Mouse (Mus musculus) kidney, embryonic 14.5 days (tissue): ENCODE measurements around the gene Eif4h. TPM values are rescaled to one million over a fixed set of nuclear protein-coding genes. Genes with fewer than 3 reads are reported as not detected.

ENCODE experiments used
- ATAC-seq: fragments of 200-750 bp; cut with Nextera tagmentation; 2 replicates; pipeline ENCODE4 v1.8.0; 2017; ENCODE audit warnings: moderate number of reproducible peaks, mild to moderate bottlenecking, moderate TSS enrichment, moderate library complexity; ENCODE audit not compliant: low FRiP score, low TSS enrichment
- H3K27ac ChIP-seq: fragments of 300-500 bp; sonication (generic); 2 replicates; pipeline ENCODE4 v1.5.1; 2014; ENCODE audit warnings: low read depth, mild to moderate bottlenecking, low read length, moderate library complexity, mixed read lengths
- H3K27me3 ChIP-seq: fragments of 300-500 bp; sonication (generic); 2 replicates; pipeline ENCODE4 v1.6.1; 2014; ENCODE audit warnings: mild to moderate bottlenecking, low read length; ENCODE audit not compliant: control insufficient read depth, insufficient read depth
- H3K36me3 ChIP-seq: fragments of 300-500 bp; sonication (generic); 2 replicates; pipeline ENCODE4 v1.6.1; 2014; ENCODE audit warnings: low read length, mixed read lengths; ENCODE audit not compliant: control insufficient read depth, insufficient read depth
- H3K4me1 ChIP-seq: fragments of 300-500 bp; sonication (generic); 2 replicates; pipeline ENCODE4 v1.6.1; 2014; ENCODE audit warnings: low read length, mixed read lengths; ENCODE audit not compliant: control insufficient read depth, insufficient read depth
- H3K4me2 ChIP-seq: fragments of 300-500 bp; sonication (generic); replicated peaks from 2 replicates; pipeline ENCODE4 v1.6.1; 2014; ENCODE audit warnings: low read depth, mild to moderate bottlenecking, low read length
- H3K4me3 ChIP-seq: fragments of 300-500 bp; sonication (generic); 2 replicates; pipeline ENCODE4 v1.5.1; 2014; ENCODE audit warnings: mild to moderate bottlenecking, low read length
- H3K9ac ChIP-seq: fragments of 300-500 bp; sonication (generic); 2 replicates; pipeline ENCODE4 v1.6.1; 2014; ENCODE audit warnings: low read depth, mild to moderate bottlenecking, low read length, moderate library complexity
- H3K9me3 ChIP-seq: fragments of 300-500 bp; sonication (generic); 2 replicates; pipeline ENCODE4 v1.6.1; 2016; ENCODE audit warnings: low read length; ENCODE audit not compliant: control insufficient read depth
- WGBS: fragments of 180-500 bp; shearing (Covaris S2); extraction: QIAGEN DNeasy Blood & Tissue Kit; methylation state at CpG from one replicate; pipeline ENCODE4 v1.1.7; 2014; 5-methylcytosine and 5-hydroxymethylcytosine counted together
- polyA plus RNA-seq: library from polyadenylated mRNA; unstranded; fragments of >200 nt; fragmentation: Nextera tagmentation; extraction: Ambion mirVana; gene quantifications from 2 replicates; pipeline ENCODE4 v1.2.1, GENCODE M21; 2014

The Eif4h gene
- polyA plus RNA-seq, result 463 and 491 TPM in 2 replicates

DNA sequence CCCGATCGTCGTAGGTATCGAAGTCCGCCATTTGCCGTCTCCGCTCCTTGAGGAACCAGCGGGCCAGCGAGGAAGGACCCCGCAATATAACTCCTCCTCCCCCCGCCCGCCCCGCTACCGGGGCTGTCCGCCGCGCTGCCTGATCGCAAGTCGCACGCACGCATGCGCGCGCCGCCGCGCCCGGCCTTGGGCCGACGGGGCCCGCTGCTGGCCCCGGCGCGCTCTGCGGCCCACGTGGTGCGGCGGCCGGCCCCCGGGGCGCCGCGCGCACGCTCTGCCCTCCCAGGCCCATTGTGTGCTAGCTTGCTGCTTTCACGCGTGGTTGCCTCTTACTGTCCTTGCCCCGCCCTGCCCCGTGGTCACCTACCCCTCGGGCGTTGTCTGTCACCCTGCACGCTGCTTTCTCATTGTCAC is at the start of gene Eif4h:
TSS of gene Eif4h (minus strand) at position 222 of the 414 bp plus-strand sequence.
- H3K27ac ChIP-seq, result peak within 1 kb of the TSS; percentile 96
- no peaks in the 10 kb centered on the region for H3K27me3 ChIP-seq
- 1% methylated on average over 52 of the region's 52 CpGs for WGBS
- H3K4me2 ChIP-seq, result peak within 1 kb of the TSS; percentile 75
- no peaks in the 10 kb centered on the region for H3K9me3 ChIP-seq
- peaks cover 24% of the 10 kb centered on the region for H3K36me3 ChIP-seq
- peak within 1 kb of the TSS; percentile 100 for H3K9ac ChIP-seq
- peaks cover 7% of the 10 kb centered on the region for H3K4me1 ChIP-seq
- H3K4me3 ChIP-seq, result peak within 1 kb of the TSS; percentile 100
- ATAC-seq, result peak; percentile 96

DNA sequence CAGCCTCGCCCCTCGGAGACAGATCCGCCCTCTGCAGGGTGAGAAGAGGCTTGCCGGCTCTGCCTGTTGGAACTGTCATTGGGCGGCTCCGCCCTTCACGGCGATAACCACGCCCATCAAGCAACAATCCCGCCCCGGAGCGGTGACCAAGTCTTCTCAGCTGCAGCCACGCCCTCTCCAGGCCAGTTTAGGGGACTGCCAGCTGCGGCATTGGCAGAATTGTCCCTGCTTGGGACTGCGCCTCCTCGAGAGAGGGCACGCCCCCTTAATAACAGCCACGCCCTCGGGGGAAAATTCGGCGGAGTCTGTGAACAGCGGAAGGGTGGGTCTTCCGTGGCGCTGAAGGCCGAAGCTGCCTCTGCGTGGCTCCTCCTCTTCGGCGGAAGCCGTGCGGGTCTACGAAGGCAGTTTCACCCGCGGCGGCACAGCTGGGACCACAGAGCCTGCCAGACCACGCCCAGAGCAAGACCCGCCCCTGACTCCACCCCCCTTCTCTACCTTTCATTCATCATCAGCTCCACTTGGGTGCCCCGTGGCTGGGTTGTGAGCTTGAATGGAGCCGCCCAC is 49.5 kb upstream of the Eif4h start:
- Histone ChIP-seq H3K36me3 (0 out of 2 replicates have a peak, but pooled peaks cover 6% of the 10 kb centered on the region), H3K27ac (0 out of 2 replicates have a peak overlapping the region, but pooled peaks have one; percentile 24), H3K4me3 (peak overlapping the region; percentile 71), H3K4me1 (peaks cover 12% of the 10 kb centered on the region; the same call in 1 of the 2 replicates), H3K9me3 (no peaks in the 10 kb centered on the region), H3K27me3 (no peaks in the 10 kb centered on the region), H3K9ac (peak overlapping the region; percentile 78), H3K4me2 (peak overlapping the region; percentile 52)
- peak; percentile 96 for ATAC-seq
- 2% methylated on average over 38 of the region's 38 CpGs for WGBS

DNA sequence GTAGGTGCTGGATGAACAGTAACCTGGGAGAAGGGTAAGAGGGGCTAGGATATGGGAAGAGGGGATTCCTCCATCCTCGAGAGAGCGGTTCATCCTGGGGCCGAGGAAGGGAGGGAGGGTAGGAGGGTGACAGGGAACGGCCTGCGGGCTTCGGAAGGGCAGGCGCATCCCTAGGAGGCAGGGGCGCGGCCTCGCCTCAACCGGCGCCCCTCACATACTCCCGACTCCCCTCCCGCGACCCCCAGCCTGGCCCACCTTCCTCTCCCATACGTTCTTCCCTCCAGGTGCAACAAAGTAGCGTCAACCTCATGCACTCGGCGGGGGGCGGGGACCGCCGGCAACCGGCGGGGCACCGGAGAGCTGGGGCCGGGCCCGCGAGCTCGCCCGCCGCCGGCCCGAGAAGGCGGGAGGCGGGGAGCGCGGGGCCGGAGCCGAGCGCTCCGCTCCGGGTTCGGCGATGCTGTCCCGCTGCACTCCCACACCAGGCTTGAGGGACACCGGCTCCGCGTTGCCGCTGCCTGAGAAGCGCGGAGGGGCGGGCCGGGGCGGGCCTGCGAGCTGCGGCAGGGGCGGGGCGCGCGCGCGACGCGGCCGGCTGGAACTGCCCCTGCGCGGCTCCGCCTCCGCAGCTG is 48.9 kb upstream of the Eif4h start, which contains the start of gene Limk1:
TSS of gene Limk1 (minus strand) at position 513 of the 632 bp plus-strand sequence.
- ATAC-seq, result peak; percentile 24
- WGBS, result 2% methylated on average over 58 of the region's 69 CpGs

DNA sequence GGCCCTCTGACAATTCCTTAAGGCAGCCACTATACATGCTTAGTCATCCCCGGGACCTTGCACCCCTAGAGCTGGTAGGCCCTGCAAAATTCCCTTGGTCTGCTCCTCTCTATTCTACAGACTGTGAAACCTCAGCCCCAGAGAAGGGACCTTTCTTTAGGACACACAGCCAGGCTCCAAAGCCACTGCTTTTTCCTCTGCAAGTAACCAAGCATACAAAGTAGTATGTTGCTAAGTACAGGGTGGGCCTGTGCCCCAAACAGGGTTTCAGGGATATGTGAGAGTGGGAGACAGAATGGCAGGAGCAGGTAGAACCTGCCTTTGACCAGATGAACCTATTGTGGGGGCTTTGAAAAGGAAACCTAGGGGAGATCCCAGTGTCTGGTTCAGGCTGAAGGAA is 47.9 kb upstream of the Eif4h start:
- Histone ChIP-seq H3K27me3 (no peaks in the 10 kb centered on the region), H3K36me3 (0 out of 2 replicates have a peak, but pooled peaks cover 6% of the 10 kb centered on the region), H3K9me3 (no peaks in the 10 kb centered on the region), H3K27ac (no peak overlapping the region), H3K4me2 (peak overlapping the region; percentile 92; the same call in 1 of the 2 replicates), H3K4me3 (peak overlapping the region; percentile 71; the same call in 1 of the 2 replicates), H3K4me1 (peaks cover 12% of the 10 kb centered on the region; the same call in 1 of the 2 replicates), H3K9ac (no peak overlapping the region)
- WGBS, result 77% methylated on average over 1 of the region's 1 CpGs
- ATAC-seq, result no peak

More for the DNA sequence above, 48.9 kb upstream of the Eif4h start, which contains the start of gene Limk1:
- Histone ChIP-seq H3K36me3 (0 out of 2 replicates have a peak, but pooled peaks cover 6% of the 10 kb centered on the region), H3K4me3 (peak within 1 kb of the TSS; percentile 71), H3K27me3 (no peaks in the 10 kb centered on the region), H3K9me3 (no peaks in the 10 kb centered on the region), H3K27ac (peak within 1 kb of the TSS; percentile 24; the same call in 1 of the 2 replicates), H3K4me1 (peaks cover 12% of the 10 kb centered on the region; the same call in 1 of the 2 replicates), H3K4me2 (peak within 1 kb of the TSS; percentile 92), H3K9ac (peak within 1 kb of the TSS; percentile 78)

DNA sequence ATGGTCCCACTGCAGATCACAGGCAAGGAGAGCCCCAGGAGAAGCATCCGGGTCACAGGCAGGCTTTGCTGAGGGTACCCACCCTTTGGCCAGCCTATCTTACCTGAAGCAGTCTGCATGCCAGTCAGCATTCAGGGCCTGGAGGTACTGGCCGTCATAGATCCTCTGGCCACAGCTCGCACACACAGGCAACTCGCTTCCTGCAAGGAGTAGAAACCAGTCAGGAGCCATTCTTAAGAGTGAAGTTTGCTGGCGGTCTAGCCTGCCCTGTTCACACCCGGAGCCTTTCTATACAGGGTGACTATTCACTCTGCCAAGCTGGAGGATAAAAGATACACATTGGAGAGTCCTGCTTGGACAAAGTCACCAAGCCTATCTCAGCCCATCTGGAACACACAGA is 47.3 kb upstream of the Eif4h start:
- ATAC-seq, result no peak

DNA sequence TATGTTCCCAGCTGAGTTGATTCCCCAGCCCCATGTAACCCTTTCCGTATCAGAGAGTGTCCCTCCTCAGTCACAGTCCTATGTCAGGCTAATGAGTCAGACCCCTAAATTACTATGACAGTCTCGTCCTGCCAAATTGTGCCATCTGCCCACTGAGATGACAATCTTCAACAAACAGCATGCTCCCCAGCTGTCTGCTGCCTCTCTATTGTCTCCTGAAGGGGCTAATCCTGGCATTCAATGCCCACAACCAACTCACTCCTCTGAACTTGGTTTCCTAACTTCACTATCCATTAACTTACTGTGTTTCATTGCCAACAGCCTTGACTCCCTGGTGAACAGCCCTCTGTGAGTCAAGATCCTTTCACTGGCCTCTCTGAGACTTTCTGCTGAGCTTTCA is 45.1 kb upstream of the Eif4h start:
- no peak overlapping the region for H3K27ac ChIP-seq
- WGBS, result 76% methylated on average over 2 of the region's 2 CpGs

More for the DNA sequence above, 47.3 kb upstream of the Eif4h start:
- no peaks in the 10 kb centered on the region for H3K9me3 ChIP-seq
- H3K4me1 ChIP-seq, result peaks cover 12% of the 10 kb centered on the region; the same call in 1 of the 2 replicates
- no peak overlapping the region for H3K4me3 ChIP-seq
- no peak overlapping the region for H3K9ac ChIP-seq
- no peak overlapping the region for H3K27ac ChIP-seq
- WGBS, result 92% methylated on average over 6 of the region's 6 CpGs
- no peak overlapping the region for H3K4me2 ChIP-seq
- H3K36me3 ChIP-seq, result 0 out of 2 replicates have a peak, but pooled peaks cover 6% of the 10 kb centered on the region
- H3K27me3 ChIP-seq, result no peaks in the 10 kb centered on the region

DNA sequence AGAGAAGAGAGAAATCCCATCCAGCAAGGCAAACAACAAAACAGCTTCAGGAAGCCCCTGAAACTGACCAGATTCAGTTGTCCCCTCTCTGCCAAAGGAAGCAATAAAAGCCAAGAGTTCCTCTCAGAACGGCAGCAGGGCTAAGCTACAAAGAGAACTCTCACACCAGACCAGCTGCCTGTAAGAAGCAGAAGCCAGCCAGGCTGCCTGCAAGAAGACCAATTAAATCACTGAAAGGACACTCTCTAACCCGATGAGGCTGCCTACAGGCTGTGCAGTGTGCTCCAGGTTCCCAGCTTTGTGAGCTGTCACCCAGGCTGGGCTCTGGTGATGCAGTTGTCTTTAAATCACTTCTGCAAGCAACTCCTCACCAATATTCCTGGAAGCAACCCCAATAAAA is 44.5 kb upstream of the Eif4h start:
- Histone ChIP-seq H3K36me3 (0 out of 2 replicates have a peak, but pooled peaks cover 6% of the 10 kb centered on the region), H3K27me3 (no peaks in the 10 kb centered on the region), H3K4me1 (peaks cover 17% of the 10 kb centered on the region), H3K9ac (no peak overlapping the region), H3K27ac (no peak overlapping the region), H3K4me3 (no peak overlapping the region), H3K4me2 (no peak overlapping the region), H3K9me3 (no peaks in the 10 kb centered on the region)
- ATAC-seq, result no peak
- 48% methylated on average over 2 of the region's 2 CpGs for WGBS

More for the DNA sequence above, 45.1 kb upstream of the Eif4h start:
- ATAC-seq, result no peak
- no peak overlapping the region for H3K4me3 ChIP-seq
- 0 out of 2 replicates have a peak, but pooled peaks cover 6% of the 10 kb centered on the region for H3K36me3 ChIP-seq
- H3K4me1 ChIP-seq, result peaks cover 18% of the 10 kb centered on the region
- H3K4me2 ChIP-seq, result no peak overlapping the region
- H3K9ac ChIP-seq, result no peak overlapping the region
- H3K9me3 ChIP-seq, result no peaks in the 10 kb centered on the region
- H3K27me3 ChIP-seq, result no peaks in the 10 kb centered on the region

DNA sequence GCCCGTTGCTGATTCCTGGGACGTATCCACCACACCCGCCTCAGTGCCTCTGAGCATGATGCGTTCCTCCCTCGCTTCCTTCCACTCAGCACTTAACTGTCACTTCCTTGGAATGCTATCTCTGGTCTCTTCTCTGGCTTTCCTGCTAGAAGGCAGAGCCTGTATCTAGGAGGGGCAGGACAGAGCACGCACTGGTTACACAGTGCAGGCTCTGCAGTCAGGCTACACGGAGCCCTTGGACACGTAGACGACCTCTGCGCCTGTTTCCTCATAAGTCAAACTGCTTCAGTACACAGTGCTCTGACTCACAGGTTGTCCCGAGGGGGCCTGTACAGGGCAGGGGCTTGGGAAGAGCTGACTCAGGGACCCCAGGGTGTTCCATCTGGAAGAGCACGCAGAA is 40.9 kb upstream of the Eif4h start:
- Histone ChIP-seq H3K27me3 (no peaks in the 10 kb centered on the region), H3K4me1 (peaks cover 25% of the 10 kb centered on the region), H3K9me3 (no peaks in the 10 kb centered on the region), H3K4me2 (no peak overlapping the region), H3K27ac (no peak overlapping the region), H3K9ac (no peak overlapping the region), H3K36me3 (no peaks in the 10 kb centered on the region), H3K4me3 (no peak overlapping the region)
- ATAC-seq, result no peak
- 61% methylated on average over 12 of the region's 12 CpGs for WGBS
